In genomic region chr4:134082460-134082859, GRCm38 (mm10) we compare ENCODE assay signal across 8 mouse cellular contexts. TPM values are rescaled to one million over a fixed set of nuclear protein-coding genes. Genes with fewer than 3 reads are reported as not detected.
DNase-seq lines count a peak whose midpoint lies in the region; ATAC-seq and TF ChIP-seq lines count a peak whose summit lies in the region.

No protein-coding gene starts in this region.

- H3K27ac ChIP-seq in lung, postnatal 0 days (ENCODE audit: low read length): no peak overlapping the region
- H3K27ac ChIP-seq in forebrain, embryonic 12.5 days: no peak overlapping the region
- H3K27ac ChIP-seq in limb, embryonic 10.5 days: no peak overlapping the region
- H3K27ac ChIP-seq in neural tube, embryonic 15.5 days (replicated peaks): no peak overlapping the region

- DNase-seq in lung, postnatal 0 days (ENCODE audit: low spot score): no peak
- DNase-seq in lung, adult 18-20 months: no peak
- DNase-seq in limb, embryonic 10.5 days (ENCODE audit: low spot score): no peak
- DNase-seq in right cerebral cortex, adult 2 months (ENCODE audit: low spot score in 2 of 2): no peak
- no peak for DNase-seq in embryo, embryonic 9.5 days (ENCODE audit: extremely low spot score)
- DNase-seq in layer of hippocampus, postnatal 25 days (ENCODE audit: extremely low spot score in 1 of 2, low spot score in 1 of 2): no peak

- peak overlapping the region; percentile 45 for H3K4me2 ChIP-seq in lung, postnatal 0 days (replicated peaks; ENCODE audit: low read depth, low read length)
- H3K4me2 ChIP-seq in forebrain, embryonic 12.5 days: peak overlapping the region; percentile 84
- H3K4me2 ChIP-seq in neural tube, embryonic 15.5 days: peak overlapping the region; percentile 91

- no peaks in the 10 kb centered on the region for H3K36me3 ChIP-seq in lung, postnatal 0 days (ENCODE audit: insufficient read depth, low read length)
- H3K36me3 ChIP-seq in forebrain, embryonic 12.5 days (replicated peaks): no peaks in the 10 kb centered on the region
- H3K36me3 ChIP-seq in limb, embryonic 10.5 days: no peaks in the 10 kb centered on the region
- no peaks in the 10 kb centered on the region for H3K36me3 ChIP-seq in neural tube, embryonic 15.5 days

- H3K9me3 ChIP-seq in lung, postnatal 0 days (ENCODE audit: low read length): no peaks in the 10 kb centered on the region
- H3K9me3 ChIP-seq in forebrain, embryonic 12.5 days: no peaks in the 10 kb centered on the region
- no peaks in the 10 kb centered on the region for H3K9me3 ChIP-seq in limb, embryonic 10.5 days (replicated peaks)
- no peaks in the 10 kb centered on the region for H3K9me3 ChIP-seq in neural tube, embryonic 15.5 days (replicated peaks)

- ATAC-seq in lung, postnatal 0 days: no peak
- no peak for ATAC-seq in forebrain, embryonic 12.5 days (ENCODE audit: low FRiP score)
- ATAC-seq in neural tube, embryonic 15.5 days (ENCODE audit: low FRiP score): no peak

- TF ChIP-seq EP300 in lung, postnatal 0 days (IDR thresholded peaks at IDR 0.05): no peak

- no peaks in the 10 kb centered on the region for H3K4me1 ChIP-seq in lung, postnatal 0 days (ENCODE audit: insufficient read depth, low read depth, low read length)
- peaks cover 14% of the 10 kb centered on the region for H3K4me1 ChIP-seq in forebrain, embryonic 12.5 days
- H3K4me1 ChIP-seq in limb, embryonic 10.5 days: peaks cover 23% of the 10 kb centered on the region
- peaks cover 12% of the 10 kb centered on the region for H3K4me1 ChIP-seq in neural tube, embryonic 15.5 days

- H3K9ac ChIP-seq in lung, postnatal 0 days (replicated peaks; ENCODE audit: low read depth): no peak overlapping the region
- peak overlapping the region; percentile 38; the same call in 1 of the 2 replicates for H3K9ac ChIP-seq in forebrain, embryonic 12.5 days
- H3K9ac ChIP-seq in neural tube, embryonic 15.5 days (replicated peaks): peak overlapping the region; percentile 43; the same call in 1 of the 2 replicates

- H3K27me3 ChIP-seq in lung, postnatal 0 days (replicated peaks; ENCODE audit: insufficient read depth, low read length): no peaks in the 10 kb centered on the region
- peaks cover 30% of the 10 kb centered on the region for H3K27me3 ChIP-seq in forebrain, embryonic 12.5 days
- peaks cover 20% of the 10 kb centered on the region for H3K27me3 ChIP-seq in limb, embryonic 10.5 days (ENCODE audit: low read depth, poor library complexity, severe bottlenecking)
- peaks cover 21% of the 10 kb centered on the region for H3K27me3 ChIP-seq in neural tube, embryonic 15.5 days (replicated peaks)

- no peak for TF ChIP-seq CTCF in lung, postnatal 0 days (IDR thresholded peaks at IDR 0.05)

- WGBS in lung, postnatal 0 days: 16% methylated on average over 7 of the region's 7 CpGs
- WGBS in forebrain, embryonic 12.5 days: 15% methylated on average over 7 of the region's 7 CpGs
- 13% methylated on average over 7 of the region's 7 CpGs for WGBS in limb, embryonic 10.5 days
- 17% methylated on average over 7 of the region's 7 CpGs for WGBS in neural tube, embryonic 15.5 days

- peak overlapping the region; percentile 19; the same call in 1 of the 2 replicates for H3K4me3 ChIP-seq in lung, postnatal 0 days (ENCODE audit: low read depth, low read length)
- peak overlapping the region; percentile 48 for H3K4me3 ChIP-seq in forebrain, embryonic 12.5 days (replicated peaks)
- H3K4me3 ChIP-seq in limb, embryonic 10.5 days: peak overlapping the region; percentile 56
- peak overlapping the region; percentile 52 for H3K4me3 ChIP-seq in neural tube, embryonic 15.5 days (replicated peaks)

RNA-seq across cellular contexts. Expression of gene Cd52, which starts 12.4 kb away (rescaled TPM):
- polyA plus RNA-seq in lung, postnatal 0 days (2015; fragmentation: Nextera tagmentation; extraction: Ambion mirVana): 65.8 and 65.9 TPM in 2 replicates
- polyA plus RNA-seq in forebrain, embryonic 12.5 days (2016; fragmentation: Nextera tagmentation; extraction: Ambion mirVana): 3.8 and 3.9 TPM in 2 replicates
- 2.4 and 3.9 TPM in 2 replicates for polyA plus RNA-seq in limb, embryonic 10.5 days (2016; fragmentation: Nextera tagmentation; extraction: Ambion mirVana)
- 5.6 and 29.0 TPM in 2 replicates for polyA plus RNA-seq in neural tube, embryonic 15.5 days (2015; fragmentation: Nextera tagmentation; extraction: Ambion mirVana)
- 1 to 10 TPM; 1.6 TPM for total RNA-seq in layer of hippocampus, postnatal 25 days (2021)

RNA-seq across cellular contexts. Expression of gene Ubxn11, which starts 19.9 kb away (rescaled TPM):
- polyA plus RNA-seq in lung, postnatal 0 days (2015; fragmentation: Nextera tagmentation; extraction: Ambion mirVana): 10.3 and 11.3 TPM in 2 replicates
- polyA plus RNA-seq in forebrain, embryonic 12.5 days (2016; fragmentation: Nextera tagmentation; extraction: Ambion mirVana): 5.8 and 7.9 TPM in 2 replicates
- polyA plus RNA-seq in limb, embryonic 10.5 days (2016; fragmentation: Nextera tagmentation; extraction: Ambion mirVana): 5.1 and 6.5 TPM in 2 replicates
- 16.2 and 19.4 TPM in 2 replicates for polyA plus RNA-seq in neural tube, embryonic 15.5 days (2015; fragmentation: Nextera tagmentation; extraction: Ambion mirVana)
- total RNA-seq in layer of hippocampus, postnatal 25 days (2021): 10 to 100 TPM; 24.0 to 32.1 TPM

RNA-seq across cellular contexts. Expression of gene Crybg2, which starts 21.8 kb away (rescaled TPM):
- 2.8 and 3.1 TPM in 2 replicates for polyA plus RNA-seq in lung, postnatal 0 days (2015; fragmentation: Nextera tagmentation; extraction: Ambion mirVana)
- 0.62 and 0.96 TPM in 2 replicates for polyA plus RNA-seq in forebrain, embryonic 12.5 days (2016; fragmentation: Nextera tagmentation; extraction: Ambion mirVana)
- 3.5 and 4.4 TPM in 2 replicates for polyA plus RNA-seq in limb, embryonic 10.5 days (2016; fragmentation: Nextera tagmentation; extraction: Ambion mirVana)
- polyA plus RNA-seq in neural tube, embryonic 15.5 days (2015; fragmentation: Nextera tagmentation; extraction: Ambion mirVana): 2.5 and 3.7 TPM in 2 replicates
- 1 to 10 TPM; 1.2 to 1.6 TPM for total RNA-seq in layer of hippocampus, postnatal 25 days (2021)

RNA-seq across cellular contexts. Expression of gene Zfp683, which starts 28.8 kb away (rescaled TPM):
- not detected in 2 replicates for polyA plus RNA-seq in lung, postnatal 0 days (2015; fragmentation: Nextera tagmentation; extraction: Ambion mirVana)
- not detected in 2 replicates for polyA plus RNA-seq in forebrain, embryonic 12.5 days (2016; fragmentation: Nextera tagmentation; extraction: Ambion mirVana)
- polyA plus RNA-seq in limb, embryonic 10.5 days (2016; fragmentation: Nextera tagmentation; extraction: Ambion mirVana): not detected in 2 replicates
- polyA plus RNA-seq in neural tube, embryonic 15.5 days (2015; fragmentation: Nextera tagmentation; extraction: Ambion mirVana): not detected in 2 replicates
- total RNA-seq in layer of hippocampus, postnatal 25 days (2021): not detected

RNA-seq across cellular contexts. Expression of gene Sh3bgrl3, which starts 46.1 kb away (rescaled TPM):
- 476 and 513 TPM in 2 replicates for polyA plus RNA-seq in lung, postnatal 0 days (2015; fragmentation: Nextera tagmentation; extraction: Ambion mirVana)
- 257 and 272 TPM in 2 replicates for polyA plus RNA-seq in forebrain, embryonic 12.5 days (2016; fragmentation: Nextera tagmentation; extraction: Ambion mirVana)
- 280 and 308 TPM in 2 replicates for polyA plus RNA-seq in limb, embryonic 10.5 days (2016; fragmentation: Nextera tagmentation; extraction: Ambion mirVana)
- polyA plus RNA-seq in neural tube, embryonic 15.5 days (2015; fragmentation: Nextera tagmentation; extraction: Ambion mirVana): 436 and 479 TPM in 2 replicates
- 100 to 1,000 TPM; 281 to 297 TPM for total RNA-seq in layer of hippocampus, postnatal 25 days (2021)
